Mouse (Mus musculus) ES-Bruce4 (cell line): ENCODE measurements around the gene Spns2. TPM values are rescaled to one million over a fixed set of nuclear protein-coding genes. Genes with fewer than 3 reads are reported as not detected.

Source experiments
- H3K27ac ChIP-seq: 2 replicates; pipeline ENCODE4 v1.5.1; 2012; ENCODE audit warnings: low read length, inconsistent platforms; ENCODE audit not compliant: insufficient read depth
- H3K27me3 ChIP-seq: 2 replicates; pipeline ENCODE4 v1.6.1; 2012; ENCODE audit warnings: mild to moderate bottlenecking, low read length, inconsistent platforms; ENCODE audit not compliant: control insufficient read depth, poor library complexity, insufficient read depth, severe bottlenecking
- H3K36me3 ChIP-seq: 2 replicates; pipeline ENCODE4 v1.6.1; 2012; ENCODE audit warnings: inconsistent platforms, mild to moderate bottlenecking, low read length, moderate library complexity; ENCODE audit not compliant: control insufficient read depth, poor library complexity, insufficient read depth, severe bottlenecking
- H3K4me1 ChIP-seq: one replicate; pipeline ENCODE4 v1.8.1; 2011; ENCODE audit warnings: low read length; ENCODE audit not compliant: control insufficient read depth, insufficient read depth
- H3K4me3 ChIP-seq: 2 replicates; pipeline ENCODE4 v1.5.1; 2011; ENCODE audit warnings: low read depth, mild to moderate bottlenecking, low read length
- H3K9ac ChIP-seq: 2 replicates; pipeline ENCODE4 v1.6.1; 2012; ENCODE audit warnings: low read depth, mild to moderate bottlenecking, inconsistent platforms; ENCODE audit not compliant: poor library complexity, severe bottlenecking
- H3K9me3 ChIP-seq: replicated peaks from 2 replicates; pipeline ENCODE4 v1.6.1; 2012; ENCODE audit warnings: mild to moderate bottlenecking, low read length, inconsistent platforms; ENCODE audit not compliant: control insufficient read depth, poor library complexity, insufficient read depth, severe bottlenecking
- CTCF ChIP-seq: IDR thresholded peaks from one replicate; pipeline ENCODE4 v1.8.1; 2011; ENCODE audit warnings: low read depth, low read length
- EP300 ChIP-seq: IDR thresholded peaks from 2 replicates; pipeline ENCODE4 v1.6.1; 2011; ENCODE audit warnings: low read depth, low read length; ENCODE audit not compliant: insufficient read depth
- POLR2A ChIP-seq: IDR thresholded peaks from one replicate; pipeline ENCODE4 v1.8.1; 2011; ENCODE audit warnings: low read length; ENCODE audit not compliant: insufficient read depth
- polyA plus RNA-seq: library from polyadenylated mRNA; stranded (reverse); fragments of >200 nt; gene quantifications from 2 replicates; pipeline ENCODE4 v1.2.4, GENCODE M21; 2011; ENCODE audit warnings: low read depth; ENCODE audit not compliant: missing spikeins, insufficient read depth, insufficient read length

Spns2 gene
- polyA plus RNA-seq, 1 experiment = 0.48 TPM

DNA sequence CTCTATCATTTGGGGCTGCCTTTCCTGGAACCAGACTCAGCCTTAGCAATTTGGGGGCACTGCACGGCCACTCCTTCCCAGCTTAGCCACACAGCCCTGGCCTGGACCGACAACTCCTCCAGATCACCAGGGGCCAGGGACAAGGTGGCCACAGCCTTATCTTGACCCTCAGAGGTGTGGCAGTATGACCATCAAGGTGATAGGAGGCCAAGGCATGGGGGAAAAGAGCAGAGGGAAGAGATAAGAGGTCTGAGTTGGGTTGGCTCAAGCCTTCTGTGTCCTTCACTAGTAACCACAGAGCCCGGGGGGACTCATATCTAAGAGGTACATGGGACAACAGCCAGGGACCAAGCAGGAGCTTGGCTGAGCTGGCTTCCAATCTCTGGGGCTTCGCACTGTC is 7.8 kb downstream of the Spns2 start:
- Histone ChIP-seq H3K36me3 (no peaks in the 10 kb centered on the region), H3K9ac (no peak overlapping the region), H3K4me3 (no peak overlapping the region), H3K27ac (no peak overlapping the region), H3K4me1 (no peaks in the 10 kb centered on the region), H3K27me3 (no peaks in the 10 kb centered on the region), H3K9me3 (no peaks in the 10 kb centered on the region)
- TF ChIP-seq POLR2A (no peak), EP300 (no peak), CTCF (no peak)

DNA sequence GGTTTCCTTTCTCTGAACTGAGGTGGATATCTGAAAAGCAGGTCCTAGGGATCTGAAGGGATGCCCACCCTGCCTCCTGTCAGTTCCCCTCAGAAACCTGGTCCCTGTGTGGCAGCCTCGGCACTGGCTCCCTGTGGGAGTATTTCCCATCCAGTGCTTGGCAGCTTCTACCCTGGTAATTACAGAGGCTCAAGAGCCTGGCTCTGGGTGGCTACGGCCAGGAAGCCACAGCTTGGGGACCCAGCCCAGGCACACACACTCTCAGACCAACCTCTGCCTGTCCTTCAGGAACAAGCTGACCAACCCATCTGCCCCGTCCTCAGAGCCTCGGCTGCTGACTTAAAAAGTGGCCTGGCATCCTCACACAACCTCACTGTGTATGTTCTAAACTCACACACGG is 8.4 kb downstream of the Spns2 start:
- no peaks in the 10 kb centered on the region for H3K36me3 ChIP-seq
- H3K27me3 ChIP-seq = no peaks in the 10 kb centered on the region
- no peak overlapping the region for H3K4me3 ChIP-seq
- H3K9me3 ChIP-seq = no peaks in the 10 kb centered on the region
- no peak overlapping the region for H3K9ac ChIP-seq
- H3K4me1 ChIP-seq = no peaks in the 10 kb centered on the region
- no peak overlapping the region for H3K27ac ChIP-seq
- TF ChIP-seq POLR2A = no peak

DNA sequence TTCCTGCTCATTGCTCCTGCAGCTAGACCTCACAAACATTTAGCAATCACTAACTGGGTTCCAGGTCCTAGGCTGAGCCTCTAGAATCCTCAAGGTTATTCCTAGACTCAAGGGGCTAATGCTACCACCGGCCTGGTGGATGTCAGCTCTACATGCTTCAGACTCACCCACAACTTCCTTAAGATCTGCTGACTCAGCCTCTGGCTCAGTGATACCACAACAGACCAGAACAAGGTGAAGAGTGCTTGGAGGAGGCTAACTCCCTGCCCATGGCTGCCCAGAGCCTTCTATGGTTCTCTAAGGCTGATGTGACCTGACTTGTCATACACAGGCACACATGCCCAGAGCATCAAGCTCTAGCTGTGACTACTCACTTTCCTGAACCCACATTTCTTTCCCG is 10.2 kb downstream of the Spns2 start:
- Histone ChIP-seq H3K27ac (no peak overlapping the region), H3K4me1 (no peaks in the 10 kb centered on the region), H3K4me3 (no peak overlapping the region), H3K36me3 (no peaks in the 10 kb centered on the region), H3K9me3 (no peaks in the 10 kb centered on the region), H3K27me3 (no peaks in the 10 kb centered on the region), H3K9ac (no peak overlapping the region)
- no peak for TF ChIP-seq CTCF
- no peak for TF ChIP-seq EP300
- TF ChIP-seq POLR2A = no peak

DNA sequence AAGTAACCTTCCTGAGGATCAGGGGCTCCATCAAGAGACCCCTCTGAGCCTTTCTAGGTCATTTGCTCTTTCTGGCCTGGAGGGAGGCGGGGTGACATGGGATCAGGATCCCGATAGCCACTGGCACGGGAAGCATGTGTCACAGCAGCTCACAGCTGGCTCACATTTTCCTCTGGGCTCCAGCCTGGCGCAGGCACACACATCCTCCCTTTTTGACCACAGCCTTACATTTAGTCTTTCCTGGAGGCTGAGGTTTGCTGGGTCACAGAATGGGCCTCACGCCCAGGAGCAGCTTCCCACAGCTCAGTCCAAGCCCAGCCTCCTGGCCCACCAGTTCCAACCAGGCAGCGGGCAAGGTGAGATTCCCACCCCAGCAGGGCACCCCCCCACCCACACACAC is 11.5 kb downstream of the Spns2 start:
- TF ChIP-seq POLR2A = no peak
- Histone ChIP-seq H3K36me3 (no peaks in the 10 kb centered on the region), H3K27me3 (no peaks in the 10 kb centered on the region), H3K27ac (no peak overlapping the region), H3K4me1 (no peaks in the 10 kb centered on the region), H3K4me3 (no peak overlapping the region), H3K9me3 (no peaks in the 10 kb centered on the region), H3K9ac (no peak overlapping the region)

DNA sequence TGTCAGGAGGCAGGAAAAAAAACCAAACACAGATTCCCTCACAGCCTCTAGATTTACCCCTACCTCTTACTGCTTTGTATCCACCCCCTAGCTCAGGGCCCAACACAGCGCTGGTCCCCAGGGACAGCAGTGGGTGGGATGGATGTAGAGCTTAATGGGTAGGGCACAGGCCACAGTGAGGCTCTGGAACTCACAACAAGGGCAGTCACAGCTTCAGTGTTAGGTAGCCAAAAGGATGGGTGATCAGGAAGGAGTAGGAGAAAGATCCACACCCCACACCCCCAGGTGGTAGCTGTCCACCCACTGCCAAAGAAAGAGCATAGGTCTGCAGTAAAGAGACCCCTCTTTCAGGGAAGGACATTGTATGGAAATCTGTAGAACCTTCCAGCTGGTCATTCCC is 12.1 kb downstream of the Spns2 start:
- H3K36me3 ChIP-seq = no peaks in the 10 kb centered on the region
- no peak overlapping the region for H3K27ac ChIP-seq
- no peaks in the 10 kb centered on the region for H3K4me1 ChIP-seq

DNA sequence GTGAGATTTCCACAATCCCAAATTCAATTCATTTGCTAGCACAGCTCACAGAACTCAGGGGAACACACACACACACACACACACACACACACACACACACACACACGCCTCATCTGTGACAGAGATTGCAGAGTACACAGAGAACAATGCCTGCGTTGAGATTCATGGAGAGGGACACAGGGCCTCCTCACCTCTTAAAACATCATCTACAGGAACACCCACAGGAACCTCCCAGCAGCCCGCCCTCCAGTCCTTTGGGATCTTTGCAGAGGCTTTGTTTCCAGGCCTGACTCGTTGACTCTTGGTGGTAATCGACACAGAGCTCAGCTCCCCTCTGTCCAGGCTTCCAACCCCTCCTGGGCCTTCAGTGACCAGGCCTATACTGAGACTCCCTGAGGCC is 12.5 kb downstream of the Spns2 start:
- H3K27me3 ChIP-seq = no peaks in the 10 kb centered on the region
- H3K4me1 ChIP-seq = no peaks in the 10 kb centered on the region
- no peaks in the 10 kb centered on the region for H3K9me3 ChIP-seq
- TF ChIP-seq CTCF (no peak), POLR2A (no peak), EP300 (no peak)
- H3K36me3 ChIP-seq = no peaks in the 10 kb centered on the region
- no peak overlapping the region for H3K9ac ChIP-seq
- no peak overlapping the region for H3K4me3 ChIP-seq
- H3K27ac ChIP-seq = no peak overlapping the region

More for the DNA sequence above, 12.1 kb downstream of the Spns2 start:
- Histone ChIP-seq H3K27me3 (no peaks in the 10 kb centered on the region), H3K4me3 (no peak overlapping the region), H3K9me3 (no peaks in the 10 kb centered on the region), H3K9ac (no peak overlapping the region)
- TF ChIP-seq CTCF (no peak), EP300 (no peak), POLR2A (no peak)
